Mouse (Mus musculus) hindbrain, embryonic 12.5 days (tissue): ENCODE measurements around the gene Zfp105. TPM values are rescaled to one million over a fixed set of nuclear protein-coding genes. Genes with fewer than 3 reads are reported as not detected.

Experiments used
- polyA plus RNA-seq: library from polyadenylated mRNA; unstranded; fragments of >200 nt; fragmentation: Nextera tagmentation; extraction: Ambion mirVana; gene quantifications from 2 replicates; pipeline ENCODE4 v1.2.1, GENCODE M21; 2016

Gene Zfp105
- polyA plus RNA-seq, 1 experiment from 2014 or later: 31.1 TPM

Other genes starting within 250 kb of the Zfp105 start
- not detected in 2 replicates for gene Topaz1, start 175.7 kb upstream of the Zfp105 start, polyA plus RNA-seq
- gene Tcaim, start 117.5 kb upstream of the Zfp105 start, polyA plus RNA-seq: 8.1 and 9.3 TPM in 2 replicates
- 1.1 TPM in 2 replicates for gene Gm35549, start 79.0 kb upstream of the Zfp105 start, polyA plus RNA-seq
- gene Zfp445, start 57.1 kb upstream of the Zfp105 start, polyA plus RNA-seq: 115 and 120 TPM in 2 replicates
- 5.7 and 6.3 TPM in 2 replicates for gene Zkscan7, start 37.4 kb upstream of the Zfp105 start, polyA plus RNA-seq
- gene 1110059G10Rik, start 27.9 kb downstream of the Zfp105 start, polyA plus RNA-seq: 30.0 and 31.0 TPM in 2 replicates
- 46.4 and 50.1 TPM in 2 replicates for gene Kif15, start 28.0 kb downstream of the Zfp105 start, polyA plus RNA-seq
- gene Tmem42, start 98.3 kb downstream of the Zfp105 start, polyA plus RNA-seq: 17.7 and 19.6 TPM in 2 replicates
- gene Tgm4, start 111.7 kb downstream of the Zfp105 start, polyA plus RNA-seq: 0.36 and 0.63 TPM in 2 replicates
- 81.0 and 82.8 TPM in 2 replicates for gene Zdhhc3, start 190.1 kb downstream of the Zfp105 start, polyA plus RNA-seq
- 80.1 and 84.2 TPM in 2 replicates for gene Exosc7, start 190.1 kb downstream of the Zfp105 start, polyA plus RNA-seq
- 0.22 TPM in 1 of 2 replicates, not detected in the other for gene Clec3b, start 227.9 kb downstream of the Zfp105 start, polyA plus RNA-seq